Mouse (Mus musculus): ENCODE measurements around the gene Olfr1243. TPM values are rescaled to one million over a fixed set of nuclear protein-coding genes. Genes with fewer than 3 reads are reported as not detected.
"Not testable (repeated sequence)": the region's sequence is repeated elsewhere in the genome, so short reads cannot be mapped to it uniquely, and the experiment has no call there.

Olfr1243 gene
- polyA plus RNA-seq (2012; ENCODE audit: insufficient read depth, insufficient read length, low replicate concordance, missing spikeins) = not detected in 2 replicates

DNA sequence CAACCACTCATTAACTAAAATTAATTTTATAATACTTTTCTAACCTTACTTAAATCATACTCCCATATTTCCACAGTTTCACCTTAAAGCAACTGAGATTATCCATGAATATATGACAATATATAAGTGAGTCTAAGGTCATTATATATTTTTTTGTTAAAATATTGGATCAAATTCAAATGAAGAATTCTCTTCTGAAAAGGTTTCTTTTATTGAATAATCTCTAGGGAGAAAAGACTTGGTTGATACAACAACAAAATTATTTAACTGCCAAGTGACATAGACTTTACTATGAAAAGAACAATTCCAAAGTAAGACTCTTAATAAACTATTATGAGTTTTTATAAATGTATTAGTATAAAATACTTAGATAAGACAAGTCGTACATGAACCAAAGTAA lies at the start of gene Olfr1243:
Olfr1243 (minus strand) TSS at position 101 of the 400 bp plus-strand sequence.
- TF ChIP-seq CTCF (IDR thresholded peaks at IDR 0.05; ENCODE audit: insufficient read depth, low read depth, low read length) (no peak), POLR2A (IDR thresholded peaks at IDR 0.05; ENCODE audit: insufficient read depth, low read depth, low read length) (no peak)

DNA sequence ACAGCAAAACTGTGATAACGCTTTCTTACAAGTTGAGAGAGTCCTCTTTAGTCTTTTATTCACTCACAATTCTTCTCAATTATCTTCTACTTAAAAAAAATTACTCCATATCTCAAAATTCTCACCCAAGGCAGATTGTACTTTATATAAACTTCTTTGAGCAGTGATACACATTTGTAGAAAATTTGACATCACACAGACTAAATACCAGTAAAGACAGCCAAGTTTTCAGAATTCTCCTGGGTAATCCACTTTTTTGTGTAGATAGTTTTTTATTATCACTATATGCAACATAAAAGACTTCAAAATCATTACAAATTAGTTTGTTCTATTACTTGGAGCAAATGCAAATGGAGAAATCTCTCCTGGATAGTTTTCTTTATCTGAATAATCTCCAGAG lies 47.1 kb upstream of the Olfr1243 start, which contains the start of gene Olfr1245:
Olfr1245 (minus strand) TSS at position 101 of the 400 bp plus-strand sequence.
- no peaks in the 10 kb centered on the region for H3K4me1 ChIP-seq (ENCODE audit: control insufficient read depth, insufficient read depth, low read length)
- 87% methylated on average over 1 of the region's 1 CpGs for WGBS

More for the DNA sequence above, at the start of gene Olfr1243:
- Histone ChIP-seq H3K27ac (ENCODE audit: insufficient read depth, low read depth, low read length) (no peak within 1 kb of the TSS), H3K4me1 (ENCODE audit: control insufficient read depth, insufficient read depth, low read length) (no peaks in the 10 kb centered on the region), H3K4me3 (ENCODE audit: insufficient read depth, low read depth, low read length) (no peak within 1 kb of the TSS)
- 89% methylated on average over 1 of the region's 1 CpGs for WGBS

DNA sequence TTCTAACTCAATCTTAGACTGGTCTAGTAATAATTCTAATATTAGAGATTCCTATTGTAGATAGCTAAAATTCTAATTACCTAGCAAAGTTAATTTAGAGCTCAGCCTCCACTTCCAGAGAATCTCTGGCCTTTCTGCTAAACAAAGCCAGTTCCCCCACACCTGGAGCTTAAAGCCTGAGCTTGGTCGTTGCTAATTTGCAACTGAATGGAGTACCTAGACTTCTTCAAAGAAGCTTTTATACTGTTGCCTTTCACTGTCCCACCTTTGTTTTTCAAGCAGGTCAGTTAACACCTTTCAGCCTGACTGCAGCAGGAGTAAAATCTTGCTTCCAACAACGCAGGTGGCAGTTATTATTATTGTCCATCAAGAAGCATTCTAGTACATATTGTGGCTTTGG lies 31.4 kb upstream of the Olfr1243 start:
- 58% methylated on average over 2 of the region's 2 CpGs for WGBS
- not testable (repeated sequence) for H3K4me3 ChIP-seq (ENCODE audit: insufficient read depth, low read depth, low read length); H3K4me1 ChIP-seq (ENCODE audit: control insufficient read depth, insufficient read depth, low read length); H3K27ac ChIP-seq (ENCODE audit: insufficient read depth, low read depth, low read length)

More for the DNA sequence above, 47.1 kb upstream of the Olfr1243 start, which contains the start of gene Olfr1245:
- no peak within 1 kb of the TSS for H3K4me3 ChIP-seq (ENCODE audit: insufficient read depth, low read depth, low read length)
- no peak for TF ChIP-seq CTCF (IDR thresholded peaks at IDR 0.05; ENCODE audit: insufficient read depth, low read depth, low read length)
- no peak for TF ChIP-seq POLR2A (IDR thresholded peaks at IDR 0.05; ENCODE audit: insufficient read depth, low read depth, low read length)
- H3K27ac ChIP-seq (ENCODE audit: insufficient read depth, low read depth, low read length) = no peak within 1 kb of the TSS

DNA sequence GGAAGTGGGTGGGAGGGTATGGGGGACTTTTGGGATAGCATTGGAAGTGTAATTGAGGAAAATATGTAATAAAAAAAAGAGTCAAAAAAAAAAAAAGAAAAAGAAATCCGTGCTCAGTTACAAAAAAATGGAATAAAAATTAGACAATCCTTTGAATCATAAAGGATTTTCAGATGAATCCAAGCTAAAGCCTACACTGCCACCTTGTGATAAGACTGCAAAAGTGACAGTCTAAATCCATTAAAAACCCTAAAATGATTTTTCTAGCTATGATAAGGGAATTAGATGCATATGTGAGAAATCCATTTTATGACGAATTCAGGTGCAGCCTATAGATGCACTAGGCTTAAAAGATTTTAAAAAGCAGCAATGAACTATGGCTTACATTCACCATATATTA lies 13.2 kb upstream of the Olfr1243 start:
- 55% methylated on average over 2 of the region's 2 CpGs for WGBS
- H3K4me3 ChIP-seq (ENCODE audit: insufficient read depth, low read depth, low read length) = no peak overlapping the region
- TF ChIP-seq POLR2A (IDR thresholded peaks at IDR 0.05; ENCODE audit: insufficient read depth, low read depth, low read length) (no peak), CTCF (IDR thresholded peaks at IDR 0.05; ENCODE audit: insufficient read depth, low read depth, low read length) (no peak)
- no peak overlapping the region for H3K27ac ChIP-seq (ENCODE audit: insufficient read depth, low read depth, low read length)
- no peaks in the 10 kb centered on the region for H3K4me1 ChIP-seq (ENCODE audit: control insufficient read depth, insufficient read depth, low read length)

DNA sequence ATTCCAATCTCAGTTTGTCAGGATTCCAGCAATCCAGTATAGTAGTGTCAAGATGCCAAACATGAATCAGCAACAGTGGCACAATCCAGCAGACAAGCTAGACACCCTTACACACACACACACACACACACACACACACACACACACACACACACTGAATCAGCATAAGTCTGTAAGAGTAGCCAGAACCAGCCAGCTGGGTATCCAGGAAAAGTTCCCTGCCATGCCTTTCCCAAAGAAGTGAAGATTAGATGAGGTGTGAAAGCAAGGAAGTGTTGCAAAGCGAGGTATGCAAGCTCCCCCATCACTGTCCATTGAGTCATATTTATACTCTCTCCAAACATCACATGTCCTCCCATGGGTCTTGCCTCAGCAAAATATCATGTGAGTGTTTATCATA lies 8.6 kb upstream of the Olfr1243 start:
- Histone ChIP-seq H3K4me3 (ENCODE audit: insufficient read depth, low read depth, low read length) (no peak overlapping the region), H3K4me1 (ENCODE audit: control insufficient read depth, insufficient read depth, low read length) (no peaks in the 10 kb centered on the region), H3K27ac (ENCODE audit: insufficient read depth, low read depth, low read length) (no peak overlapping the region)
- 72% methylated on average over 1 of the region's 1 CpGs for WGBS
- no peak for TF ChIP-seq CTCF (IDR thresholded peaks at IDR 0.05; ENCODE audit: insufficient read depth, low read depth, low read length)

DNA sequence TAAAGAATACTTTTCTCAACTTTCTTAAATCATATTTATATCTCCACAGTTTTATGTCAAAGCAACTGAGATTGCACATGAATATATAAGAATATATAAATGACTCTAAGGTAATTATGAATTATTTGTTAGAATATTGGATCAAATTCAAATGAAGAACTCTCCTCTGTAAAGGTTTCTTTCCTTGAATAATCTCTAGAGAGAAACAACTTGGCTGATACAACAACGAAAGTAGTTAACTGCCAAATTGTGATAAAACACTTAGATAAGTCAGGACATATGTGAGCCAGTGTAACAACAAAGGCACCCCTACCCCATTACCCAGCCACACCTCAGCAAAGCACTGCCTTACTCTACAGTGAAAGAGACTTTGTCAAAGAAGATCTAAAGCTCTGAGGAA lies 33.1 kb downstream of the Olfr1243 start, which contains the start of gene Olfr1242:
Olfr1242 (minus strand) TSS at position 101 of the 400 bp plus-strand sequence.
- TF ChIP-seq POLR2A (IDR thresholded peaks at IDR 0.05; ENCODE audit: insufficient read depth, low read depth, low read length) (no peak), CTCF (IDR thresholded peaks at IDR 0.05; ENCODE audit: insufficient read depth, low read depth, low read length) (no peak)
- 94% methylated on average over 1 of the region's 1 CpGs for WGBS
- no peaks in the 10 kb centered on the region for H3K4me1 ChIP-seq (ENCODE audit: control insufficient read depth, insufficient read depth, low read length)

DNA sequence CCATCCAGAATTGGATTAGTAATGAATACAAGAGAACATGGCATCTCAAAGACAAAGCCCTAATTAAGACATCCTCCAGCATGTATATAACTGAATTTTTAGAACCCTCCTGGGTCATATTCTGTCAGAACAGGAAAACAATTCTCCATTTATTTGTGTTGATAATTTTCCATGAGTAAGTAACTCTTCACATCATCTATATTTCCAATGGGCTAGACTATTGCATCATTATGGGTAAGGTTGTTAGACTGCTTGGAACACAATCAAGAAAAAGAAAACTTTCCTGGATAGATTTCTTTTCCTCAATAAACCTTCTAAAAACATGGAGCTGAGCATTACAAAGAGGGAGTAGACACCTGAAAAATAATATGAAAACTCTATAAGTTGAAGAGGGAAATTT lies 44.3 kb downstream of the Olfr1243 start, which contains the start of gene Olfr1241:
Olfr1241 (minus strand) TSS at position 101 of the 400 bp plus-strand sequence.
- no peaks in the 10 kb centered on the region for H3K4me1 ChIP-seq (ENCODE audit: control insufficient read depth, insufficient read depth, low read length)
- H3K4me3 ChIP-seq (ENCODE audit: insufficient read depth, low read depth, low read length) = no peak within 1 kb of the TSS
- no peak within 1 kb of the TSS for H3K27ac ChIP-seq (ENCODE audit: insufficient read depth, low read depth, low read length)
- TF ChIP-seq POLR2A (IDR thresholded peaks at IDR 0.05; ENCODE audit: insufficient read depth, low read depth, low read length) (no peak), CTCF (IDR thresholded peaks at IDR 0.05; ENCODE audit: insufficient read depth, low read depth, low read length) (no peak)

More for the DNA sequence above, 33.1 kb downstream of the Olfr1243 start, which contains the start of gene Olfr1242:
- Histone ChIP-seq H3K27ac (ENCODE audit: insufficient read depth, low read depth, low read length) (no peak within 1 kb of the TSS), H3K4me3 (ENCODE audit: insufficient read depth, low read depth, low read length) (no peak within 1 kb of the TSS)

Other genes starting within 250 kb of the Olfr1243 start
- not detected in 2 replicates for gene Olfr1229, start 243.5 kb downstream of the Olfr1243 start, polyA plus RNA-seq (2012; ENCODE audit: insufficient read depth, insufficient read length, low replicate concordance, missing spikeins)
- not detected in 2 replicates for gene Olfr1230, start 234.2 kb downstream of the Olfr1243 start, polyA plus RNA-seq (2012; ENCODE audit: insufficient read depth, insufficient read length, low replicate concordance, missing spikeins)
- gene Olfr1231, start 224.4 kb downstream of the Olfr1243 start, polyA plus RNA-seq (2012; ENCODE audit: insufficient read depth, insufficient read length, low replicate concordance, missing spikeins) = not detected in 2 replicates
- not detected in 2 replicates for gene Olfr1232, start 201.8 kb downstream of the Olfr1243 start, polyA plus RNA-seq (2012; ENCODE audit: insufficient read depth, insufficient read length, low replicate concordance, missing spikeins)
- not detected in 2 replicates for gene Olfr1233, start 189.1 kb downstream of the Olfr1243 start, polyA plus RNA-seq (2012; ENCODE audit: insufficient read depth, insufficient read length, low replicate concordance, missing spikeins)
- gene Olfr1234, start 166.6 kb downstream of the Olfr1243 start, polyA plus RNA-seq (2012; ENCODE audit: insufficient read depth, insufficient read length, low replicate concordance, missing spikeins) = not detected in 2 replicates
- gene Olfr1238, start 121.8 kb downstream of the Olfr1243 start, polyA plus RNA-seq (2012; ENCODE audit: insufficient read depth, insufficient read length, low replicate concordance, missing spikeins) = not detected in 2 replicates
- not detected in 2 replicates for gene Olfr1239, start 111.1 kb downstream of the Olfr1243 start, polyA plus RNA-seq (2012; ENCODE audit: insufficient read depth, insufficient read length, low replicate concordance, missing spikeins)
- not detected in 2 replicates for gene Olfr1240, start 88.5 kb downstream of the Olfr1243 start, polyA plus RNA-seq (2012; ENCODE audit: insufficient read depth, insufficient read length, low replicate concordance, missing spikeins)
- gene Olfr1241, start 44.4 kb downstream of the Olfr1243 start, polyA plus RNA-seq (2012; ENCODE audit: insufficient read depth, insufficient read length, low replicate concordance, missing spikeins) = not detected in 2 replicates
- not detected in 2 replicates for gene Olfr1242, start 33.2 kb downstream of the Olfr1243 start, polyA plus RNA-seq (2012; ENCODE audit: insufficient read depth, insufficient read length, low replicate concordance, missing spikeins)
- gene Olfr1245, start 47.0 kb upstream of the Olfr1243 start, polyA plus RNA-seq (2012; ENCODE audit: insufficient read depth, insufficient read length, low replicate concordance, missing spikeins) = not detected in 2 replicates
- gene Olfr1246, start 61.7 kb upstream of the Olfr1243 start, polyA plus RNA-seq (2012; ENCODE audit: insufficient read depth, insufficient read length, low replicate concordance, missing spikeins) = not detected in 2 replicates
- gene Olfr1247, start 82.6 kb upstream of the Olfr1243 start, polyA plus RNA-seq (2012; ENCODE audit: insufficient read depth, insufficient read length, low replicate concordance, missing spikeins) = not detected in 2 replicates
- gene Olfr1248, start 86.8 kb upstream of the Olfr1243 start, polyA plus RNA-seq (2012; ENCODE audit: insufficient read depth, insufficient read length, low replicate concordance, missing spikeins) = not detected in 2 replicates
- gene Olfr1249, start 103.5 kb upstream of the Olfr1243 start, polyA plus RNA-seq (2012; ENCODE audit: insufficient read depth, insufficient read length, low replicate concordance, missing spikeins) = not detected in 2 replicates
- not detected in 2 replicates for gene Olfr1250, start 130.0 kb upstream of the Olfr1243 start, polyA plus RNA-seq (2012; ENCODE audit: insufficient read depth, insufficient read length, low replicate concordance, missing spikeins)
- gene Olfr1251, start 140.4 kb upstream of the Olfr1243 start, polyA plus RNA-seq (2012; ENCODE audit: insufficient read depth, insufficient read length, low replicate concordance, missing spikeins) = not detected in 2 replicates
- gene Olfr1252, start 193.5 kb upstream of the Olfr1243 start, polyA plus RNA-seq (2012; ENCODE audit: insufficient read depth, insufficient read length, low replicate concordance, missing spikeins) = not detected in 2 replicates
- gene Olfr1253, start 225.6 kb upstream of the Olfr1243 start, polyA plus RNA-seq (2012; ENCODE audit: insufficient read depth, insufficient read length, low replicate concordance, missing spikeins) = not detected in 2 replicates

Measured in olfactory bulb, adult 2 months (tissue).